Mouse (Mus musculus) hindbrain, embryonic 14.5 days (tissue): ENCODE data around the gene Gramd2. TPM values are rescaled to one million over a fixed set of nuclear protein-coding genes. Genes with fewer than 3 reads are reported as not detected.

Experiments used
- ATAC-seq: fragments of 200-750 bp; cut with Nextera tagmentation; 2 replicates; pipeline ENCODE4 v1.8.0; 2017; ENCODE audit warnings: moderate number of reproducible peaks, mild to moderate bottlenecking, moderate TSS enrichment, moderate library complexity; ENCODE audit not compliant: low FRiP score
- DNase-seq: peaks from one replicate; pipeline ENCODE4 v3.0.0-alpha.2; 2015; ENCODE audit warnings: low spot score
- H3K27ac ChIP-seq: fragments of 300-500 bp; sonication (generic); 2 replicates; pipeline ENCODE4 v1.5.1; 2014; ENCODE audit warnings: mild to moderate bottlenecking, moderate library complexity
- H3K27me3 ChIP-seq: fragments of 300-500 bp; sonication (generic); 2 replicates; pipeline ENCODE4 v1.6.1; 2014; ENCODE audit warnings: mild to moderate bottlenecking, low read length, mixed read lengths; ENCODE audit not compliant: control insufficient read depth, insufficient read depth
- H3K36me3 ChIP-seq: fragments of 300-500 bp; sonication (generic); replicated peaks from 2 replicates; pipeline ENCODE4 v1.6.1; 2014; ENCODE audit not compliant: control insufficient read depth, insufficient read depth
- H3K4me1 ChIP-seq: fragments of 300-500 bp; sonication (generic); replicated peaks from 2 replicates; pipeline ENCODE4 v1.6.1; 2014; ENCODE audit warnings: antibody characterized with exemption, low read length, mixed read lengths; ENCODE audit not compliant: control insufficient read depth, insufficient read depth
- H3K4me2 ChIP-seq: fragments of 300-500 bp; sonication (generic); replicated peaks from 2 replicates; pipeline ENCODE4 v1.6.1; 2014; ENCODE audit warnings: mild to moderate bottlenecking, moderate library complexity
- H3K4me3 ChIP-seq: fragments of 300-500 bp; sonication (generic); replicated peaks from 2 replicates; pipeline ENCODE4 v1.5.1; 2014; ENCODE audit warnings: mild to moderate bottlenecking, low read length
- H3K9ac ChIP-seq: fragments of 300-500 bp; sonication (generic); 2 replicates; pipeline ENCODE4 v1.6.1; 2014
- H3K9me3 ChIP-seq: fragments of 300-500 bp; sonication (generic); 2 replicates; pipeline ENCODE4 v1.6.1; 2016; ENCODE audit warnings: low read length; ENCODE audit not compliant: control insufficient read depth
- WGBS: fragments of 180-500 bp; shearing (Covaris S2); extraction: QIAGEN DNeasy Blood & Tissue Kit; methylation state at CpG from one replicate; pipeline ENCODE4 v1.1.7; 2014; 5-methylcytosine and 5-hydroxymethylcytosine counted together
- polyA plus RNA-seq: library from polyadenylated mRNA; unstranded; fragments of >200 nt; fragmentation: Nextera tagmentation; extraction: Ambion mirVana; gene quantifications from 2 replicates; pipeline ENCODE4 v1.2.1, GENCODE M21; 2014

The Gramd2 gene
- 2.9 and 6.0 TPM in 2 replicates for polyA plus RNA-seq

DNA sequence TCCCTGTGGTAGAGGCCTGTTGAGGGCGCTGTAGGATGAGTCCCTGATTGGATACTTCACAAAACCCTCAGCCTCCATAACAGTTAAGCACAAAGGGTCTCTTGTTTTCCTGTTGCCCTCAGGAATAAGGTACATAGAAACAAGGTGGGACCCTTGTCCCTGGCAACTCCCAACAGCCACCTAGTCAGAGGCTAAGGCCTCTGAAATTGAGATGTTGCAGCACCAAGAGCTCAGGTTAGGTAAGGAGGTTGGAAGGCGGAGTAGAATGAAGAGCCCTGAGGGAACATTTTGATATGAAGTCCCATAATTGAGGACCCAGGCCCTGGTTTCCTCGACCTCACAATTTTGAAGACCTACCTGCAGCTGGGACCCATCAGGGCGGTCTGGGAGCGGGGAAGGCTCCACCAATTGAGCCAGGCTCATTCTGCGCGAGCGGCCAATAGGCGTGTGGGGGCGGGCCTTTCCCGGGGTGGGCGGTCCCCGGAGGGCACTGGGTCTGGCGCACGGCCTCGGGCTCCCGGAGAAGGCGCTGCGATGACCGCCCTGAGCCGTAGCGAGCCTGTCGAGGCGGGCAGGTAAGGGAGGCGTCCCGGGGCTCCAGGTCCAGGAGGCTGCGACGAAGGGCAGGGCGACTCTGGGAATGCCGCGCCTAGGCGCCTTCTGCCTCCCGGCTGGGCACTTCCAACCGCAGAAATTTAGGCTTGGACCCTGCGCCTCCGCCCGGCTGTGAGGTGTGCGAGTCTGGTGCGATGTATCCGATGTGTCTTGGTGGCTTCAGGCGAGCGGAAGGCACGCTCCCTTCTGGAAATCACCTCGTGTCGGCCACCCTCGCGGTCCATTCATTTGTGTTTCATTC lies at the start of gene Gramd2:
Gene Gramd2, plus strand, starts transcription at position 467 of the 856 bp plus-strand sequence.
- ATAC-seq (peak; percentile 95), DNase-seq (peak; percentile 78)
- Histone ChIP-seq H3K27me3 (peaks cover 11% of the 10 kb centered on the region), H3K4me1 (peaks cover 3% of the 10 kb centered on the region; the same call in 1 of the 2 replicates), H3K9ac (peak within 1 kb of the TSS; percentile 64), H3K4me2 (peak within 1 kb of the TSS; percentile 94), H3K27ac (no peak within 1 kb of the TSS), H3K9me3 (no peaks in the 10 kb centered on the region), H3K36me3 (peaks cover 48% of the 10 kb centered on the region), H3K4me3 (peak within 1 kb of the TSS; percentile 52)
- 2% methylated on average over 47 of the region's 47 CpGs for WGBS

- Histone ChIP-seq H3K4me3 (no peak overlapping the region), H3K36me3 (peaks cover 95% of the 10 kb centered on the region), H3K9ac (no peak overlapping the region), H3K4me1 (no peaks in the 10 kb centered on the region), H3K9me3 (no peaks in the 10 kb centered on the region), H3K4me2 (no peak overlapping the region), H3K27ac (no peak overlapping the region), H3K27me3 (no peaks in the 10 kb centered on the region)
- ATAC-seq (no peak), DNase-seq (no peak)
- 89% methylated on average over 1 of the region's 1 CpGs for WGBS
Observed at GRCm38 (mm10) chr9:59638372-59638771, 41.6 kb upstream of the Gramd2 start.

DNA sequence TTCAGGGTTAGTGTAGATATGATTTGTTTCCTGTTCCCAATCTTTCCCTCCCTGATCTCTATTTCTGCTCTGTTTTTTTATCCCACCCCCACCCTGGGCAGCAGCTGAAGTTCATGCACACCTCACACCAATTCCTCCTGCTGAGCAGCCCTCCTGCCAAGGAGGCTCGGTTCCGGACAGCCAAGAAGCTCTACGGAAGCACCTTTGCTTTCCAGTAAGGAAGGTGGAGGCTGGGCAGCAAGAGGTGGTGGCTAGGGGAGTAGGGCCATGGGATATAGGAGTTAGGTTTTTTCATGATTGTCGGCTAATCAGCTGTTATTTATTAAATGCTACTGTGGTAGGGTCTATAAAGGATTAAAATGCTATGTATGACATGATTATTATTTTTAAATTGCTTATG lies 40.0 kb upstream of the Gramd2 start:
- H3K36me3 ChIP-seq, result peaks cover 96% of the 10 kb centered on the region
- no peak overlapping the region for H3K4me2 ChIP-seq
- ATAC-seq, result no peak
- WGBS, result 88% methylated on average over 4 of the region's 4 CpGs
- no peak for DNase-seq
- no peaks in the 10 kb centered on the region for H3K4me1 ChIP-seq
- no peak overlapping the region for H3K27ac ChIP-seq
- no peaks in the 10 kb centered on the region for H3K27me3 ChIP-seq
- no peak overlapping the region for H3K9ac ChIP-seq
- H3K4me3 ChIP-seq, result no peak overlapping the region
- H3K9me3 ChIP-seq, result no peaks in the 10 kb centered on the region

DNA sequence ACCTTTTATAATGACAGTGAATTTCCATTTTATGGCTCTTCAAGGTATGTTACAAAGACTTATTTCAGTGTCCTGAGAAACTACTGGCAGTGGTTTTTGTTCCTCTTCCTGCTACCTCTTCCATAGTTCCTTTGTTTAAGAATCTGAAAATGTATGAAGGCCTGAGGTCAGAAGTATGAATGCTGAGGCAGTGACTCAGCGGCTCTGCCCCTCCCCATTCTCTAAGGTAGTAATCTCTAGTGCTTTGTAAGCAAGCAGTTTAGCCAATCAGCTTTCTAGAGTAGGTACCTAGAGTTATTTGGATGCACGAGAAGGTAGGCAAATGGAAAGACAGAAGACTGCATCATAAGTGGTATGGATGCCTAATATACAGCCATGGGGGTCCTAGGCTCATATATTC lies 38.6 kb upstream of the Gramd2 start:
- DNase-seq, result no peak
- Histone ChIP-seq H3K27ac (no peak overlapping the region), H3K36me3 (peaks cover 95% of the 10 kb centered on the region), H3K27me3 (no peaks in the 10 kb centered on the region), H3K4me1 (no peaks in the 10 kb centered on the region), H3K9ac (no peak overlapping the region), H3K4me2 (no peak overlapping the region), H3K4me3 (no peak overlapping the region), H3K9me3 (no peaks in the 10 kb centered on the region)
- ATAC-seq, result no peak
- 91% methylated on average over 2 of the region's 2 CpGs for WGBS

DNA sequence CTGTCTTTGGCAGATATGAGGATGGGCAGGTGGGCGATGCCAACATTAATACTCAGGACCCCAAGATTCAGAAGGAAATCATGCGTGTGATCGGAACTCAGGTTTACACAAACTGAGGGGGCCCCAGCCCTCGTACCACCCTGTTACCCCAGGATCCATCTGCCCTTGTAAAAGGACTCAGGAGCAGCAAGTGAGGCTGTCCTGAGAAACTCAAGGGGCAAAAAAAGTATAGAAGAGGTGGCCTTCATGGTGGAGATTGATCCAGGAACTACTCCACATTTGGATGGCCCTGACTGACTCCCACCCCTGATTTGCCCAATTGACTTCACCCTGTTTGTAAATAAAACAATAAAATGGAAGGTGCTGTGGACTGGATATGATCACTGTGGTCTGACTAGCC lies 30.0 kb upstream of the Gramd2 start:
- over 99% methylated on average over 4 of the region's 4 CpGs for WGBS
- Histone ChIP-seq H3K27me3 (no peaks in the 10 kb centered on the region), H3K4me1 (no peaks in the 10 kb centered on the region), H3K9me3 (no peaks in the 10 kb centered on the region), H3K27ac (no peak overlapping the region), H3K9ac (no peak overlapping the region), H3K4me3 (no peak overlapping the region), H3K36me3 (peaks cover 70% of the 10 kb centered on the region), H3K4me2 (no peak overlapping the region)
- no peak for ATAC-seq
- DNase-seq, result no peak

GRCm38 (mm10) chr9:59653371-59653770 lies 26.6 kb upstream of the Gramd2 start:
- ATAC-seq (no peak), DNase-seq (no peak)
- Histone ChIP-seq H3K36me3 (peaks cover 39% of the 10 kb centered on the region), H3K4me3 (no peak overlapping the region), H3K4me2 (no peak overlapping the region), H3K9me3 (no peaks in the 10 kb centered on the region), H3K27ac (no peak overlapping the region), H3K9ac (no peak overlapping the region), H3K27me3 (no peaks in the 10 kb centered on the region), H3K4me1 (peaks cover under 1% of the 10 kb centered on the region; the same call in 1 of the 2 replicates)
- WGBS, result 39% methylated on average over 3 of the region's 3 CpGs

DNA sequence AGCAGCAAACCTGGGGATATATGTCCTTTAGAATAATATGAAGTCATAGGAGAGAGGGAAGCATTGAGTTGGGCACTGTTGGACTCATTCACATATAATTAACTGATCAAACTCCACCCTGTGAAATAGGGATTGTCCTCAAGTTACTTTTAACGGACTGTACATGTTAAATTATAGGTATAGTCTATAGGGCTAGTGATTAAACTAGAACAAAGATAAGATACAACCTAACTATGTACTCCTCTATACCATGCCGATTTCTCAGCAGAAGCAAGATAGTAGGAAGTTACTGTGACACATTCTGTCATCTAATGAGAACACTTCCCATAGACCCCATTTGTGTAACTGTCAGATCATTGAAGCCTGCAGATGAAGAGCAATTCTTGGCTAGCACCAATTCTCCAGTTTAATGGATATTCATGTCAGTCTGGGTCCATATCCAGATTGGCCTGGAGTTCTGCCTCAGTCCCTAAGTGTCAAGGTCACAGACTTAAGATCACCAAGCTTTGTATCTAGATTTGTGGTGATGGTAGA lies 25.4 kb upstream of the Gramd2 start:
- DNase-seq, result no peak
- WGBS, result 92% methylated on average over 2 of the region's 2 CpGs
- ATAC-seq, result no peak
- no peaks in the 10 kb centered on the region for H3K27me3 ChIP-seq
- no peak overlapping the region for H3K4me3 ChIP-seq
- H3K9me3 ChIP-seq, result no peaks in the 10 kb centered on the region
- H3K36me3 ChIP-seq, result peaks cover 27% of the 10 kb centered on the region
- no peak overlapping the region for H3K9ac ChIP-seq
- no peak overlapping the region for H3K4me2 ChIP-seq
- no peak overlapping the region for H3K27ac ChIP-seq
- H3K4me1 ChIP-seq, result peaks cover 12% of the 10 kb centered on the region

- WGBS, result under 1% methylated on average over 46 of the region's 46 CpGs
- Histone ChIP-seq H3K4me3 (peak within 1 kb of the TSS; percentile 74), H3K9ac (peak within 1 kb of the TSS; percentile 75), H3K9me3 (no peaks in the 10 kb centered on the region), H3K36me3 (peaks cover 16% of the 10 kb centered on the region), H3K4me2 (peak within 1 kb of the TSS; percentile 79), H3K27me3 (no peaks in the 10 kb centered on the region), H3K27ac (peak within 1 kb of the TSS; percentile 92), H3K4me1 (peaks cover 27% of the 10 kb centered on the region)
- peak; percentile 88 for ATAC-seq
- DNase-seq, result peak; percentile 96
Observed at GRCm38 (mm10) chr9:59655958-59656634, 23.8 kb upstream of the Gramd2 start, which contains the start of gene Pkm. Gene Pkm (plus strand): TSS chr9:59656368.
